Mouse (Mus musculus) frontal cortex, postnatal 36 days (tissue): ENCODE measurements at regions not wholly inside any gene's neighbourhood (a gene's known extent, or its start where the extent isn't known, plus 50 kb on each side); places are given as distances from the start of the nearest gene placed in this dataset.

ENCODE experiments used
- DNase-seq, 2 experiments: peaks; one replicate each; pipeline ENCODE4 v3.0.0; 2022; ENCODE audit warnings: low spot score in 2 of 2

DNA sequence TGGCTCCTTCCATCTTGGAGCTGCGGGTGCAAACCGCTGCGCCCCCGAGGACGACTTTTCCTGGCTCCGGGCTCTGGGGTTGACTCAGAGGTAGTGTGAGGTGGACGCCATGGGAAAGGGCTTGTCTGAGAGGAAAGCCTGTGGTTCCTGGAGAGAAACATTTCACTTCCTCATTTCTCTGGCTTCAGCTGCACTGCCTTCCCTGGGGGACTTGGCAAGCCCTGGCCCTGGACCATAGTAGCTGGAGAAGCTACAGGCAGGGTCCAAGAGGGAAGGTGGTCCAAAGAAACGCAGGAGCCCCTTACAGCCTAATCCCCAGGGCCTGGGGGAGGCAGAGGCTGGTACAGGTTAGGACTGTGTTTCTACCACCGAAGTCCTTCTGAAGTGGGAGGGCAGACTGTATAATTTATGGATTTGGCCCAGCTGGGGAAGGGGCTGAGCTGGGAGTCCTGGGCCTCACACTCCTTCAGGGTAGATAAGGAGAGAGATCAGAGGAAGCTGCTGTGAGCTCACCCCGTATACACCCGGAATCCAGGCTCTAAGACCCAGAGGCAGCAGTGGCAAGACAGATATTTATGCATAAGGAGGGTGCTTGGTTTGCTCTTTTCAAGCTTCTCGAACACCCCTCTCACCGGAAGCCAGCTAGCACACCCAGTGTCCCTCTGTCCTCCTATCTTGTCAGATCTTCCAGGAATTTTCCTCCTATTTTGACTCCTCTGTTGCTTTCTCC, 50.0 kb upstream of the Podxl start:
- no peak for DNase-seq
